Mouse (Mus musculus): ENCODE results near the gene Otud7b. TPM values are rescaled to one million over a fixed set of nuclear protein-coding genes. Genes with fewer than 3 reads are reported as not detected.

The Otud7b gene
- polyA plus RNA-seq, 1 experiment = 4.7 TPM

- TF ChIP-seq POLR2A (IDR thresholded peaks at IDR 0.05; ENCODE audit: borderline replicate concordance, low read depth, low read length) = no peak
- TF ChIP-seq CTCF (IDR thresholded peaks at IDR 0.05; ENCODE audit: low read depth, low read length) = no peak
- H3K4me1 ChIP-seq (ENCODE audit: control insufficient read depth, insufficient read depth, low read length) = peaks cover 13% of the 10 kb centered on the region
- no peak overlapping the region for H3K4me3 ChIP-seq (ENCODE audit: insufficient read depth, low read length)
- no peak overlapping the region for H3K27ac ChIP-seq (ENCODE audit: insufficient read depth, low read depth, low read length)
These were observed 22.2 kb upstream of the Otud7b start for GRCm38 (mm10) chr3:96082100-96082499.

DNA sequence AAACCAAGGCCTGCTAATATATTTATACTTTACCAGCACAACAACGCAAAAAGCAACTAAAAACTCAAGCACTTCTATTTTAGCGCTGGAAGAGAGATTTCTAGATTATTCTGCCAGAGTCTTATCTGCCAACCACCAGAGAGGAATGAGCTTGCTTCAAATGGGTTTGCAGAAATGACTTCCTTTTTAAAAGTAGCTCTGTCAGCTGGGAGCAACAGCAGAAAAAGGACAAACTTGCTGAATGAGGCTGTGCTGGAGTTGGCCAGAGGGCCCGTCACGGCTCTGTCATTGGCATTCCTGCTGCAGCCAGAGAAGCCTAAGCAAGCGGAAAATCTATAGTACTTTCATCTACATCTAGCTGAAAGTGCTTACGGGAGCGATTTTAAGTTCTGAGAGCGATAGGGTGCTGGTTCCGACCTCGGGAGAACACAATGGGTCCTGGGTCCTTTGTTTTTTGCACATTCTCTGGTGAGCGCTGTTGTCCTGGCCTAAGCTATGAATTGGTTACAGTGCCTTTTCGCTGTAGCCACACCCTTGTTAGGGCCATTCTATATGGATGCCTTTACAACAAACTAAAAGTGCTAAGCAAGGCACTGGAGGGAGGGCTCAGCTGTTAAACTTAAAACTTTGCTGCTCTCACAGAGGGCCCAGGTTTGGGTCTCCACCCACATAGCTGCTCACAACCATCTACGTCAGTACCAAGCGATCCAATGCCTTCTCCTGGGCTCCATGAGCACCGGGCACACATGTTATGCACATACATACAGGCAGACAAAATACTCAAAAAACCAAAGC lies 21.4 kb upstream of the Otud7b start:
- H3K4me1 ChIP-seq (ENCODE audit: control insufficient read depth, insufficient read depth, low read length) = peaks cover 17% of the 10 kb centered on the region
- TF ChIP-seq POLR2A (IDR thresholded peaks at IDR 0.05; ENCODE audit: borderline replicate concordance, low read depth, low read length) (no peak), CTCF (IDR thresholded peaks at IDR 0.05; ENCODE audit: low read depth, low read length) (no peak)
- no peak overlapping the region for H3K4me3 ChIP-seq (ENCODE audit: insufficient read depth, low read length)
- H3K27ac ChIP-seq (ENCODE audit: insufficient read depth, low read depth, low read length) = peak overlapping the region; percentile 4; the same call in 1 of the 2 replicates

GRCm38 (mm10) chr3:96084146-96084755 lies 20.1 kb upstream of the Otud7b start:
- TF ChIP-seq CTCF (IDR thresholded peaks at IDR 0.05; ENCODE audit: low read depth, low read length) (no peak), POLR2A (IDR thresholded peaks at IDR 0.05; ENCODE audit: borderline replicate concordance, low read depth, low read length) (no peak)
- no peak overlapping the region for H3K27ac ChIP-seq (ENCODE audit: insufficient read depth, low read depth, low read length)
- H3K4me1 ChIP-seq (ENCODE audit: control insufficient read depth, insufficient read depth, low read length) = peaks cover 17% of the 10 kb centered on the region
- H3K4me3 ChIP-seq (ENCODE audit: insufficient read depth, low read length) = no peak overlapping the region

DNA sequence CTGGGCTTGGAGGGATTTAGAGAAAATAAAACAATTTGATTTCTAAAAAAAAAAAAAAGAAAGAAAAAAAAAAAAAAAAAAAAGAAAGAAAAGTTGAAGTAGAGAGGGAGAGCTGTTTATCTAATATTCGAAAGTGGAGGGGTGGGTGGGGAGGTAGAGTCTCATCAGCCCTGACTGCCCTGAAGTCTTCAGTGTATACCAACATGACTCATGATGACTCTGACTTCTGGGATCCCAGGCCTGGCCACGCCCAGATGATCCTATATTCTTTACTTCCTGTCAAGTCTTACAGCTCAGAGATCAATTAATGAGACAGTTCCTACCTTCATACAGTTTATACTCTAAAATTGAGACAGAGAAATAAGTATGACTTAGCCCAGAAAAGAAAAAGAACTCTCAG lies 17.1 kb upstream of the Otud7b start:
- H3K27ac ChIP-seq (ENCODE audit: insufficient read depth, low read depth, low read length) = no peak overlapping the region
- H3K4me1 ChIP-seq (ENCODE audit: control insufficient read depth, insufficient read depth, low read length) = peaks cover 17% of the 10 kb centered on the region
- H3K4me3 ChIP-seq (ENCODE audit: insufficient read depth, low read length) = no peak overlapping the region
- TF ChIP-seq POLR2A (IDR thresholded peaks at IDR 0.05; ENCODE audit: borderline replicate concordance, low read depth, low read length) (no peak), CTCF (IDR thresholded peaks at IDR 0.05; ENCODE audit: low read depth, low read length) (no peak)

GRCm38 (mm10) chr3:96087801-96088200 lies 16.5 kb upstream of the Otud7b start:
- H3K27ac ChIP-seq (ENCODE audit: insufficient read depth, low read depth, low read length) = no peak overlapping the region
- peaks cover 17% of the 10 kb centered on the region for H3K4me1 ChIP-seq (ENCODE audit: control insufficient read depth, insufficient read depth, low read length)
- H3K4me3 ChIP-seq (ENCODE audit: insufficient read depth, low read length) = no peak overlapping the region
- TF ChIP-seq POLR2A (IDR thresholded peaks at IDR 0.05; ENCODE audit: borderline replicate concordance, low read depth, low read length) (no peak), CTCF (IDR thresholded peaks at IDR 0.05; ENCODE audit: low read depth, low read length) (no peak)

- no peak overlapping the region for H3K27ac ChIP-seq (ENCODE audit: insufficient read depth, low read depth, low read length)
- TF ChIP-seq CTCF (IDR thresholded peaks at IDR 0.05; ENCODE audit: low read depth, low read length) = no peak
- no peak for TF ChIP-seq POLR2A (IDR thresholded peaks at IDR 0.05; ENCODE audit: borderline replicate concordance, low read depth, low read length)
- H3K4me1 ChIP-seq (ENCODE audit: control insufficient read depth, insufficient read depth, low read length) = peaks cover 13% of the 10 kb centered on the region
- H3K4me3 ChIP-seq (ENCODE audit: insufficient read depth, low read length) = no peak overlapping the region
These were observed 14.3 kb upstream of the Otud7b start for GRCm38 (mm10) chr3:96089882-96090489.

GRCm38 (mm10) chr3:96091146-96091545 lies 13.2 kb upstream of the Otud7b start:
- no peak overlapping the region for H3K4me3 ChIP-seq (ENCODE audit: insufficient read depth, low read length)
- H3K4me1 ChIP-seq (ENCODE audit: control insufficient read depth, insufficient read depth, low read length) = peaks cover 13% of the 10 kb centered on the region
- TF ChIP-seq POLR2A (IDR thresholded peaks at IDR 0.05; ENCODE audit: borderline replicate concordance, low read depth, low read length) (no peak), CTCF (IDR thresholded peaks at IDR 0.05; ENCODE audit: low read depth, low read length) (no peak)
- H3K27ac ChIP-seq (ENCODE audit: insufficient read depth, low read depth, low read length) = no peak overlapping the region

DNA sequence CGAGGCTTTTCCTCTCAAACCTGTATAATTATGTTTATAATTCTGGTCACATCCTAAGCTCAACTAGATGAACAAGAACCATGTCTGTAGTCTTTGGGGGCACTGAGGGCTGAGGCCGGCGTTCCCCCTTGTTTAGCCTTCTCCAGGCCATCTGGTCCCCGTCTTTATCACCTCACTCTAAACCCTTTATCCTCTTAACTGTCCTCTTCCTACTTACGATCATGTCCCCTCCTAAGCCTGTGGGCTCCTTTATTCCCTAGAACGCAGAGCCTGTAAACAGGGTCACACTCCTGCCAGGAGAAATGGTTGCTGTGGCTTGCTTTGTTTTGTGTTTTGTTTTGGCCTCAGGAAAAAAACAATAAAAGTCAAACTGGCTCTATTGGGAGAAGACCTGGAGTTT lies 12.4 kb upstream of the Otud7b start:
- H3K27ac ChIP-seq (ENCODE audit: insufficient read depth, low read depth, low read length) = no peak overlapping the region
- H3K4me1 ChIP-seq (ENCODE audit: control insufficient read depth, insufficient read depth, low read length) = peaks cover 5% of the 10 kb centered on the region
- no peak overlapping the region for H3K4me3 ChIP-seq (ENCODE audit: insufficient read depth, low read length)
- TF ChIP-seq CTCF (IDR thresholded peaks at IDR 0.05; ENCODE audit: low read depth, low read length) = no peak
- TF ChIP-seq POLR2A (IDR thresholded peaks at IDR 0.05; ENCODE audit: borderline replicate concordance, low read depth, low read length) = no peak

- Histone ChIP-seq H3K27ac (ENCODE audit: insufficient read depth, low read depth, low read length) (no peak overlapping the region), H3K4me1 (ENCODE audit: control insufficient read depth, insufficient read depth, low read length) (peaks cover 11% of the 10 kb centered on the region), H3K4me3 (ENCODE audit: insufficient read depth, low read length) (no peak overlapping the region)
- TF ChIP-seq CTCF (IDR thresholded peaks at IDR 0.05; ENCODE audit: low read depth, low read length) (no peak), POLR2A (IDR thresholded peaks at IDR 0.05; ENCODE audit: borderline replicate concordance, low read depth, low read length) (no peak)
These were observed 10.8 kb upstream of the Otud7b start for GRCm38 (mm10) chr3:96093509-96093908.

- no peak overlapping the region for H3K4me3 ChIP-seq (ENCODE audit: insufficient read depth, low read length)
- no peak overlapping the region for H3K27ac ChIP-seq (ENCODE audit: insufficient read depth, low read depth, low read length)
- peaks cover 16% of the 10 kb centered on the region for H3K4me1 ChIP-seq (ENCODE audit: control insufficient read depth, insufficient read depth, low read length)
- TF ChIP-seq CTCF (IDR thresholded peaks at IDR 0.05; ENCODE audit: low read depth, low read length) (no peak), POLR2A (IDR thresholded peaks at IDR 0.05; ENCODE audit: borderline replicate concordance, low read depth, low read length) (no peak)
These were observed 10.1 kb upstream of the Otud7b start for GRCm38 (mm10) chr3:96094203-96094602.
